Mouse (Mus musculus): ENCODE results near the gene Usp46.

DNA sequence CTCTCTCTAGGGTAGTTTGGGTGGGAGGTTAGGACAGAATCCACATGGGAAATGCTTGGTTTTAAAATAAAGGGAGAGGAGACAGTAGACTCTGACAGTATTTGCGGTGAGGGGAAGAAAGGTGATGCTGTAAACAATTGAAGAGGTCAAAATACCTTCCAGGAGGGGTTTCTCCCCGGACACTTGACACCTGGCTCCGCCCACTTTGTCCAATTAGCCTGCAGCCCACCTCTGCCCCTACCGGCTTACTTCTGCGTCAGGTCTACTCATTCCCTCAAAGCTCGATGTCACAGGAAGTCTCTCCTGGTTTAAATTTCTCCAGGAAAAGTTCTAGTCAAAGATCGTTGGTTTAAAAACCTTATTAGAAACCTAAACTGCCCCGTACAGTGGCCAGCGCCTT lies 8.5 kb upstream of the Usp46 start:
- no peak for TF ChIP-seq EP300 (IDR thresholded peaks at IDR 0.05; ENCODE audit: low read depth)
- no peak for TF ChIP-seq CTCF (IDR thresholded peaks at IDR 0.05; ENCODE audit: low read depth)

Data from liver, postnatal 0 days (tissue).